Mouse (Mus musculus) liver, embryonic 14.5 days (tissue): Measurements from ENCODE around the gene Iqgap2.

Experiments
- CTCF ChIP-seq: IDR thresholded peaks from 2 replicates; pipeline ENCODE4 v1.5.1; 2016; ENCODE audit warnings: antibody characterized with exemption, low read depth, control low read depth
- EP300 ChIP-seq: IDR thresholded peaks from 2 replicates; pipeline ENCODE4 v1.6.1; 2016; ENCODE audit warnings: antibody characterized with exemption, low read depth

DNA sequence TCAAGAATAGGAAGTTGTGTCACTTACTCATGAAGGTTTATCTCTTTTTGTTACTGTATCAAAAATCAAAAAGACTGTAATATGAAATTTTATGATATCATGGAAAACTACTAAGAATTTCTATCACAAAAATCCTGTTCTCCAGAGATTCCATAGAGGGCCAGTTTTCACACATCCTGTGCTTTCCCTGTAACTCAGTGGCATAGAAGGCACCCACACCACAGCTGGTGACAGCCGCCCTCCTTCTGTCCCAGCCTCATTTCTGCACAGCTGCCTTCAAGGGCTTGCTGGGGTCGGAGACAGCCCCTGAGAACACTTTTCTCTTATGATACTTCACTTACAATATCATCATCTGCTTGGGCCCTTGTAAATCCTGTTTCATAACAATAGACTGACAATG is 131.9 kb downstream of the Iqgap2 start:
- TF ChIP-seq CTCF (no peak), EP300 (no peak)
